Mouse (Mus musculus): ENCODE measurements around the gene Cux2. TPM values are rescaled to one million over a fixed set of nuclear protein-coding genes. Genes with fewer than 3 reads are reported as not detected.

Cux2 gene
- polyA plus RNA-seq, 1 experiment from 2014 or later = 10.1 TPM

GRCm38 (mm10) chr5:121818862-121819261, 231.0 kb downstream of the Cux2 start:
- WGBS = 86% methylated on average over 4 of the region's 4 CpGs
- H3K27me3 ChIP-seq (replicated peaks) = no peaks in the 10 kb centered on the region
- H3K4me3 ChIP-seq = no peak overlapping the region
- peaks cover 44% of the 10 kb centered on the region for H3K4me1 ChIP-seq (replicated peaks)
- no peak overlapping the region for H3K4me2 ChIP-seq
- no peak overlapping the region for H3K27ac ChIP-seq (ENCODE audit: poor library complexity, severe bottlenecking)
- peaks cover 87% of the 10 kb centered on the region for H3K36me3 ChIP-seq
- H3K9ac ChIP-seq = no peak overlapping the region
- no peaks in the 10 kb centered on the region for H3K9me3 ChIP-seq (replicated peaks)
- ATAC-seq (ENCODE audit: insufficient number of reproducible peaks, low FRiP score) = no peak

GRCm38 (mm10) chr5:121818401-121818800, 231.5 kb downstream of the Cux2 start:
- Histone ChIP-seq H3K9me3 (replicated peaks) (no peaks in the 10 kb centered on the region), H3K27ac (ENCODE audit: poor library complexity, severe bottlenecking) (no peak overlapping the region), H3K4me2 (no peak overlapping the region), H3K36me3 (peaks cover 88% of the 10 kb centered on the region), H3K4me3 (no peak overlapping the region), H3K27me3 (replicated peaks) (no peaks in the 10 kb centered on the region), H3K4me1 (replicated peaks) (peaks cover 40% of the 10 kb centered on the region), H3K9ac (no peak overlapping the region)
- 93% methylated on average over 7 of the region's 7 CpGs for WGBS
- no peak for ATAC-seq (ENCODE audit: insufficient number of reproducible peaks, low FRiP score)

DNA sequence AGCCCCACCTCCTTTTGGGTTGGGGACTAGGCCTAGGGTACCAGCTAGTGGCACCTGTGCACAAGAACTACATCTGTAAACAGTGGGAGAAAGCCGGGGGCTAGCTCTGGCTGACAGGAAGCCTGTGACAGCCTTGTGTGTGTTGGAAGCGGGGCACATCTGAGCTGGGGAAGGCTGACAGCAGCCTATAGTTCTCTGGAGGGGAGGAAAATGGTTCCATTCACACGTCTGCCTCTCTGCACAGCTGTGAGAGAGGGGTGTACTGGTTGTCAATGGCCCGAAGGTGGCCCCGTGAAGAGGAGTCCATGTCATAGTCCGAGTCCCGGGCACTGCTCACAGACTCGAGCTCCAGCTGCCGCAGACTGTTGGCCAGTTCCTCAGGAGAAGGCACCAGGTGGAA, 232.4 kb downstream of the Cux2 start:
- 86% methylated on average over 9 of the region's 9 CpGs for WGBS
- Histone ChIP-seq H3K27me3 (replicated peaks) (no peaks in the 10 kb centered on the region), H3K4me3 (no peak overlapping the region), H3K9me3 (replicated peaks) (no peaks in the 10 kb centered on the region), H3K36me3 (peaks cover 88% of the 10 kb centered on the region), H3K4me1 (replicated peaks) (peaks cover 35% of the 10 kb centered on the region), H3K9ac (no peak overlapping the region), H3K27ac (ENCODE audit: poor library complexity, severe bottlenecking) (no peak overlapping the region), H3K4me2 (no peak overlapping the region)
- ATAC-seq (ENCODE audit: insufficient number of reproducible peaks, low FRiP score) = no peak

- WGBS = 97% methylated on average over 2 of the region's 2 CpGs
- H3K9ac ChIP-seq = no peak overlapping the region
- no peak for ATAC-seq (ENCODE audit: insufficient number of reproducible peaks, low FRiP score)
- peaks cover 37% of the 10 kb centered on the region for H3K4me1 ChIP-seq (replicated peaks)
- no peak overlapping the region for H3K4me2 ChIP-seq
- no peaks in the 10 kb centered on the region for H3K27me3 ChIP-seq (replicated peaks)
- H3K4me3 ChIP-seq = no peak overlapping the region
- H3K9me3 ChIP-seq (replicated peaks) = no peaks in the 10 kb centered on the region
- H3K27ac ChIP-seq (ENCODE audit: poor library complexity, severe bottlenecking) = no peak overlapping the region
- peaks cover 91% of the 10 kb centered on the region for H3K36me3 ChIP-seq
Measured at GRCm38 (mm10) chr5:121816611-121817010, 233.3 kb downstream of the Cux2 start.

DNA sequence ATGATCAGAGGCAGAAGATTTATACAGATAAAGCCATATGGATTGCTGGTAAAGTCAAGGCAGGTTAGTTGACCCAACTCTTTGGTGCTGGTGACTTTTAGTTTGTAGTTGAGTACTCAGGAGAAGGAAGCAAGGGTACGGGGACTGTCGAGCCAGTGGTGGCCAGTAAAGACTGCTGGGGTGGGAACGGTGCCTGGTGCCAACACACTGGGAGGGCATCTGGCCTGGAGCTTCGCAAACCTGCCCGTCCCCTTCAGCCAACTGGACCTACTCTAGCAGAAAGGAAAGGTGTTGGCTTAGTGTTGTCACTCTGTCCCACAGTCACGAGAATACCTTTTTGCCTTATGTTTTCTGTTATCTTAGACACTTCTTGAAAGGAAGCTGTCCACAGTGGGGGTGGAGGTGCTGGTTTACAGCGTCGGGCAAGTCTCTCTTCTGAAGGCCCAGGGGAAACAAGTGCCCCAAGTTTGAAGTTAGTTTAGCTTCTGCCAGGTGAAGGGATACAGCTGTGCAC, 234.0 kb downstream of the Cux2 start:
- peaks cover 92% of the 10 kb centered on the region for H3K36me3 ChIP-seq
- 79% methylated on average over 8 of the region's 8 CpGs for WGBS
- no peak overlapping the region for H3K9ac ChIP-seq
- no peak overlapping the region for H3K4me3 ChIP-seq
- no peaks in the 10 kb centered on the region for H3K27me3 ChIP-seq (replicated peaks)
- no peaks in the 10 kb centered on the region for H3K9me3 ChIP-seq (replicated peaks)
- no peak overlapping the region for H3K27ac ChIP-seq (ENCODE audit: poor library complexity, severe bottlenecking)
- H3K4me1 ChIP-seq (replicated peaks) = peaks cover 39% of the 10 kb centered on the region
- H3K4me2 ChIP-seq = no peak overlapping the region
- ATAC-seq (ENCODE audit: insufficient number of reproducible peaks, low FRiP score) = no peak

GRCm38 (mm10) chr5:121815067-121815466, 234.8 kb downstream of the Cux2 start:
- no peak for ATAC-seq (ENCODE audit: insufficient number of reproducible peaks, low FRiP score)
- Histone ChIP-seq H3K27me3 (replicated peaks) (no peaks in the 10 kb centered on the region), H3K4me1 (replicated peaks) (peaks cover 39% of the 10 kb centered on the region), H3K36me3 (peaks cover 93% of the 10 kb centered on the region), H3K27ac (ENCODE audit: poor library complexity, severe bottlenecking) (no peak overlapping the region), H3K9ac (no peak overlapping the region), H3K9me3 (replicated peaks) (no peaks in the 10 kb centered on the region), H3K4me3 (no peak overlapping the region), H3K4me2 (no peak overlapping the region)
- WGBS = 65% methylated on average over 3 of the region's 3 CpGs

DNA sequence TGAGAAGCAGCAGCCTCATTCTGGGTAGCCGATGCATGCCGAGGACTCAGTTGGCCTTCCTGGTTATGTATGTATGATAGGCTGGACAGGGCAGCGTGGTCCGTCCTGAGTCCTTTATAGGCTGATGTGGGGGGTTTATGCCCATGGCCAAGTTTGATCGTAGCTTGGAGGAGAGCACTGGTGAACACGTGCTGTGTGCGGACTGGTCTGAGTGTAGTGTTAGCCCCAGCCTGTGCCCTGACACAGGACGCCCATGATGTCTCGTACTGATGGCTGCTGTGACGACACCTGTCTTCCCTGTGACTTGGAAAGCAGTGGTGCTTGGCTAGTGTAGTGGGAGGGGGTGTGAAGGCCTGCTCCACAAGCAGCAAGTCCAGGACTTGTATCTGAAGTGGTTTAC, 236.2 kb downstream of the Cux2 start:
- H3K9me3 ChIP-seq (replicated peaks) = no peaks in the 10 kb centered on the region
- H3K9ac ChIP-seq = no peak overlapping the region
- WGBS = 89% methylated on average over 10 of the region's 10 CpGs
- no peak overlapping the region for H3K4me3 ChIP-seq
- H3K4me2 ChIP-seq = no peak overlapping the region
- H3K4me1 ChIP-seq (replicated peaks) = peaks cover 40% of the 10 kb centered on the region
- no peaks in the 10 kb centered on the region for H3K27me3 ChIP-seq (replicated peaks)
- H3K27ac ChIP-seq (ENCODE audit: poor library complexity, severe bottlenecking) = no peak overlapping the region
- no peak; the same call in 1 of the 2 replicates for ATAC-seq (ENCODE audit: insufficient number of reproducible peaks, low FRiP score)
- peaks cover 80% of the 10 kb centered on the region for H3K36me3 ChIP-seq

DNA sequence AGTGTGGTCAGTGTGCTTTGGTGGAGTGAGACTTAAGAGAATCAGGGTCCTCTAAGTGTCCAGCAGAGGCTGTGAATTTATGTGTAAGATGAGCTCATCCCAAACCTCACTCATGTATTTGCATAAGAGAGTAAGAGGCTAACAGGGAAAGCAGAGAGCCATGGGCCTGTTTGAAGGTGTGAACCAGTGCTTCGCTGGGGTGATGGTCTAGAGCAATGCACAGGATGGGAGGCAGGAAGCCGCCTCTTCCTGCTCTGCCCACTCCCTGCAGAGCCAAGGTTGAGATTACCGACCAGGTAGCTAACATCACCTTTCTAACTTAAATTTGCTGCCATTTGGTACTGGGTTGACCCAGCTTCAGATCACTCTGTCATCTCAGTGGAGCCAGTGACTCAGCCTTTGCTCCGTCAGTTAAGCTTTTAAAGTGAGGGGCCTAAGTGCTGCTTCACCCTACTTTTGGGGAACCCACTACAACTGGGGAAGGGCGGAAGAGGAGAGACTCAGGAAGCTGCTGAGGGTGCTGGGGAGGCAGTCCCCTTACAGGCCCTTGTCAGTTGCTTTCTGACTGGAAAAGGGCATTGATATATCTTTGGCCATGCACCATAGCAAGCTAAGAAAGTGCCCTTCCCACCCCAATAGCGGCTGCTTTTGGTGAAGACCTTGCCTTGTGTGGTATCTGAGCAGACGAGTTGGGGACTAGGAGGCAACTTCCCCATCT, 237.2 kb downstream of the Cux2 start:
- Histone ChIP-seq H3K36me3 (peaks cover 74% of the 10 kb centered on the region), H3K9me3 (replicated peaks) (no peaks in the 10 kb centered on the region), H3K4me3 (no peak overlapping the region), H3K27ac (ENCODE audit: poor library complexity, severe bottlenecking) (no peak overlapping the region), H3K4me1 (replicated peaks) (peaks cover 40% of the 10 kb centered on the region), H3K9ac (peak overlapping the region; percentile 23; the same call in 1 of the 2 replicates), H3K4me2 (no peak overlapping the region), H3K27me3 (replicated peaks) (no peaks in the 10 kb centered on the region)
- ATAC-seq (ENCODE audit: insufficient number of reproducible peaks, low FRiP score) = no peak
- 78% methylated on average over 7 of the region's 7 CpGs for WGBS

DNA sequence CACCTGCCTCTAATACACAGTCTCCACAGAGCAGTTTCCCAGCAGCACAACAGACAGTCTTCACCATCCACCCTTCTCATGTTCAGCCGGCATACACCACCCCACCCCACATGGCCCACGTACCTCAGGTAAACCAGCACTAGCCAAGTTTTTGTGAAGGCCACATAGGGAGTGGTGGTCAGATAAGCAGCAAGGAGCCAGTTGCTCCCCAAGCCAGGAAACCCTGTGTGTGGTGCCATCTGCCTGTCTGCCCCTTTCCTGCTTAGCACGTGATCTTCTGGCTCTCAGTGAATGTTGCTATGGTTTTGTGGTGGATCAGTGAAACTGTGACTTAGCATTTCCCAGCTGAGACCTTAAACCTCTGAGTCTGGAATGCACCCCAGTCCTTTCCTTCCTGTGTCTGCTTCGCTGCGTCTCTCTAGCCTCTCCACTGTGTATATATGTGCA, 238.4 kb downstream of the Cux2 start:
- Histone ChIP-seq H3K9me3 (replicated peaks) (no peaks in the 10 kb centered on the region), H3K27me3 (replicated peaks) (no peaks in the 10 kb centered on the region), H3K36me3 (peaks cover 62% of the 10 kb centered on the region), H3K4me2 (no peak overlapping the region), H3K4me1 (replicated peaks) (peaks cover 43% of the 10 kb centered on the region), H3K4me3 (no peak overlapping the region), H3K27ac (ENCODE audit: poor library complexity, severe bottlenecking) (peak overlapping the region; percentile 56; the same call in 1 of the 2 replicates), H3K9ac (no peak overlapping the region)
- ATAC-seq (ENCODE audit: insufficient number of reproducible peaks, low FRiP score) = no peak
- WGBS = 76% methylated on average over 5 of the region's 5 CpGs

GRCm38 (mm10) chr5:121810331-121811151, 239.4 kb downstream of the Cux2 start:
- Histone ChIP-seq H3K4me1 (replicated peaks) (peaks cover 43% of the 10 kb centered on the region), H3K4me3 (no peak overlapping the region), H3K9me3 (replicated peaks) (no peaks in the 10 kb centered on the region), H3K9ac (0 out of 2 replicates have a peak overlapping the region, but pooled peaks have one; percentile 4), H3K27me3 (replicated peaks) (no peaks in the 10 kb centered on the region), H3K4me2 (peak overlapping the region; percentile 29; the same call in 1 of the 2 replicates), H3K36me3 (peaks cover 59% of the 10 kb centered on the region), H3K27ac (ENCODE audit: poor library complexity, severe bottlenecking) (peak overlapping the region; percentile 72)
- ATAC-seq (ENCODE audit: insufficient number of reproducible peaks, low FRiP score) = no peak
- WGBS = 80% methylated on average over 17 of the region's 17 CpGs

DNA sequence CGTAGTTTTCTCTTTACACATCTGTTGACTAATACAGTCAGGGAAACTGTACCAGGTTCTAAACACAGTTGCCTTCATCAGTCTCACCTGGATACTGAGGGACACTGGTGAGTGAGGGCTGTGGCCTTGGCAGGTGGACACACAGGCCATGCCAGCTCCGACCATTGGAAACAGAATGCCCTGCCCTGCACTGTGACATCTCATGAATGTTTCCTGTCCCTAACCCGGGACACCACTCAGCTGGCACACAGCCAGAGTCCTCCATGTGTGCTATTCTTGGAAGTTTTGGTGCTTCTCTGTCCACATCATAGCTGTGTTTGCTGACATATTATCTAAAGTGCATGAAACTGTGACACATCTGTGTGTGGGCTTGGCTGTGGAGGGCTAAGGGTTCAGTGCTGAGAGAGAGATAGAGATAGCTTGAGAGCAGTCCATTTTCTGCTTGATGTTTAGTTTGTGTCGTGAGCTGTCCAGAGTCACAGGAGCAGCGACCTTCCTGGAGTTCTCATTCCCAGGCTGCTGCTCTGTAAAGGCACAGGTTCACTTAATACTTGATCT, 240.2 kb downstream of the Cux2 start:
- Histone ChIP-seq H3K4me3 (no peak overlapping the region), H3K9me3 (replicated peaks) (no peaks in the 10 kb centered on the region), H3K27me3 (replicated peaks) (no peaks in the 10 kb centered on the region), H3K36me3 (peaks cover 58% of the 10 kb centered on the region), H3K4me2 (peak overlapping the region; percentile 29; the same call in 1 of the 2 replicates), H3K27ac (ENCODE audit: poor library complexity, severe bottlenecking) (peak overlapping the region; percentile 72), H3K9ac (0 out of 2 replicates have a peak overlapping the region, but pooled peaks have one; percentile 4), H3K4me1 (replicated peaks) (peaks cover 43% of the 10 kb centered on the region)
- 30% methylated on average over 5 of the region's 5 CpGs for WGBS
- no peak; the same call in 1 of the 2 replicates for ATAC-seq (ENCODE audit: insufficient number of reproducible peaks, low FRiP score)

Measured in heart, embryonic 12.5 days (tissue).